Mouse (Mus musculus): ENCODE data around the gene Spry2.

- no peak for TF ChIP-seq CTCF (IDR thresholded peaks at IDR 0.05; ENCODE audit: low read depth, low read length)
- no peak for TF ChIP-seq POLR2A (IDR thresholded peaks at IDR 0.05; ENCODE audit: insufficient read depth, low read length)
- no peak for TF ChIP-seq EP300 (IDR thresholded peaks at IDR 0.05; ENCODE audit: insufficient read depth, low read depth, low read length)
Observed at GRCm38 (mm10) chr14:105926726-105927125, 30.1 kb upstream of the Spry2 start.
